Mouse (Mus musculus): ENCODE measurements around the gene Fkrp.

Gene Fkrp

DNA sequence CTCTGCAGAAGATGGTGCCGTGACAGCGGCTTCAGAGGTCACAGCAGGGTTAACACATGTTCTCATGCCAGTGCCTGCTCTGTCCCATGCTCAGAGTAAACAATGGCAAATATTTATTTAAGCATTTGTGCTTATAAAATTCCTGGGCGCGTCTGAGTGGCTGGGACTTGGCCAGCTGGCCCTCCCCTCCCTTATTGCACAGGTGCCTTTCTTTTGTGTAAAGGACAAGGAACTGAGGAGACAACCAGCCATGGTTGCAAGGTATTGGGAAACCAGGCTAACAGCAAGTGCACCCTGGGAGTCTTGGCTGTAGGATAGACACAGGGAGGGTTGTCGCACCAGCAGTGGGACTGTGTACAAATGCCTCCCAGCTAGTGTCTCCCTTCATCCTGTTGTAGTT lies 24.2 kb downstream of the Fkrp start:
- DNase-seq (ENCODE audit: low spot score), result no peak

DNA sequence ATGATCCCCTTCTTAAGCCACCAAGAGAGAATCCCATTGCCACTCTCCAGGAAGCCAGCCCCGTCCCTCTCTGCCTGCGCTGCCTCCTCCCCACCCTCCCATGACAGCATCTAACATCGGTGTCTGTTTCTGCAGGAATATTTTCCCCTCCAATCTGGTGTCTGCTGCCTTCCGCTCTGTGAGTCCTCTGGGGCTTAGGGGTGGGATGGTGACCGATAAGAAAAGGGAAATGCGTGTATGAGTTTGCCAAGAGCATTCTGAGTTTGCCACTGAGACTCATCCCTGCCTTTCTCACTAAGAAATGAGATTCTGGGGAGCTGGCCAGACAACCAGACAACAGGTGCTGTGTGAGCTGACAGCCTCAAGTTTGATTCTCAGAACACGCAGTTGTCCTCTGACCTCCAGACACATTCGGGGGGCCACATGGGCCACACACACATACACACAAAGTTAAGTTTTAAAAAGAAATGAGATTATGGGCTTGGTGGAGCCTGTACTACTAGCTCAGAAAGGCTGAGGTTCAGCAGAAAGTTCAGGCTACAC lies 30.9 kb downstream of the Fkrp start:
- DNase-seq (ENCODE audit: low spot score), result no peak

DNA sequence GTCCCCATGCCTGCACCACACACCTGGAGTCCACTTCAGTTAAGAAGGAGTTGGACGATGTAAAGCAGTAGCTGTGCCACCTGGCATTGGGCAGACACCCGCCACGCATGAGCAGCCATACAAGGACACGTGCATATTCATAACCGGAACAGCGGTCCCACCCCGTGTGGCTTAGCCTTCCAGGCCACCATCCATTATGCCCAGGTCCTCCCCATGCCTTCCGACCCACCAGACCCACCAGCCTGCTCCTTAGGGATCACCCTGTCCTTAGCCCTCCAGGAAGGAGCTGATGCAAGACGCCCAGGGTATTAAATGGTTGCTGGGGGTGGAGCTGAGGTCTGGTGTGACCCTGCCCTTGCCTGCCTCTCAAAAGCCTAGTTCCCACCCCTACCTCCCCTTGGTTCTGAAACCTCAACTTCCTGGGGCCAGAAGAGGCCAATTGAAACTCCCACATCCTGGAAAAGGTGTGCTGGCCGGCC lies 32.0 kb downstream of the Fkrp start:
- no peak for DNase-seq (ENCODE audit: low spot score)

DNA sequence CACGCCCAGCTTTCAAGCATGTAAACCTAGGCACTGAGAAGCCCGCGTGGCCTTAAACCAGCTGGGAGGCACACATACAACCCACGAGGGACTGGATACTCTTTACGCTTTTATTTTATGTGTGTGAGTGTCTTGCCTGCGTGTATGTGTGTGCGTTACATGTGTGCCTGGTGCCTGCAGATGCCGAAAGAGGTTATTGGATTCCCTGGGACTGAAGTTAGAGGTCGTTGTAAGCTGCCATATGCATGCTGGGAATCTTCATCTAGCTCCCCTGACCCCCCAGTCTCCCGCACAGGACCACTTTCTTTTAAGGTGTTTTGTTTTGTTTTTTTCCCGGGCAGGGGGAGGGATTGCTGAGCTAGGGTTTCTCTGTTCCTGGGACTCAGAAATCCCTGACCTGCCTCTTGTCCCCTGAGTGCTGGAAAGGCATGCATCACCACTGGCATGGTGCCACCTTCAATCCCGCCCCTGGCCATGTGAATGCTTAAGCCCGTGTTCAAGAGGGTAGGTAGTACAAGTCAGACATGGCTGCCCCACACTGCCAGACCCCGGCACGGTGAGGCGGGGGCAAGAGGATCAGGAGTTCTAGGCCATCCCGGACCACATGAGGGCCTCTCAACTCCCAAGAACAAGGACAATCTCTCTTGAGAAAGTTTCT lies 32.6 kb downstream of the Fkrp start:
- no peak for DNase-seq (ENCODE audit: low spot score)

DNA sequence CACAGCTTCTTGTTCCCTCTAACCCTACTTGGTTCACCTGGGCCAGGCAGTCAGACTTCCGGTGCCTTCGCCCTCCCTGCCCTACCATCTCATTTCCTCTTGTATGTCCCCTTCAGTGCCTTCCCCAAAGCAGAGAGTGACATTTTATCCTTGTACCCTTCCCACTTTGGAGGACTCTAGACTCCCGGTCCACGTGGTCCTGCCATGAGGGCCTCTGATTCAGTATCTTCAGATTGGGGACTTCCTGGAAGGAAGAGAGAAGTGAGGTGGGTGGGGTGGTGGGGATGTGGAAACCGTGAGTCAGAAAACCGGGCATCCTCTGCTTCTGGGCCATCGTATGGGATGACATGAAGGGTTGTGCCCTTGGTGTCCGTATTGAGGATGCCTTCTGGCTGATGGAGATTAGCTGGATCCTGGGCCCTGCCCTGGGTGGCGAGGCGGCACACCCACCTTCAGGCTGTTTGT lies 33.3 kb downstream of the Fkrp start:
- DNase-seq (ENCODE audit: low spot score), result no peak

DNA sequence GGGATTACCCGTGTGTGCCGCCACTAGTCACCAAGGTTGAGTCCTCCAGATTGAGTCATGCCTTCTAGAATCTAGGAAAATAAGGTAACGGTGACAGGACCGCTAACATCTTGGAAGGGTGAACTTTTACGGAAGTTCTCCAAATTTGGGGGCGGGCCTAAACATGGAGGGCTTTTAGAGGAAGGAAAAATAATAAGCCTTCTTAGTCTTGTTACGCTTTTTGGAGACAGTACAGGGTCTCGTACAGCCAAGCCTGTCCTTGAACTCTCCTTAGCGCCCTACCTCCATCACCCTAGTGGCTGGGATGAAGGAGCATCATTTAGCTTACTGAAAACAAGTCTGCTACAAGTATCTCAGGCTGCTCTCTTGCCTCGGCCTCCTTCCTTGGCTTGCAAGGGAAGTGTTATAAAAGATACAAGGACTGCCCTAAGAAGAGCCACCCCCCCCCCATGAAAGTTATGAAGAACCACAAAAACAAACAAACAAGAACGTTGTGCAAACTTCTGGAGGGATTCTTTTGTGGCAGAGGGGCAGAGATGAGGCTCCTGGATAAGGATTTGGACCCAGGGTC lies 33.9 kb downstream of the Fkrp start:
- no peak for DNase-seq (ENCODE audit: low spot score)

DNA sequence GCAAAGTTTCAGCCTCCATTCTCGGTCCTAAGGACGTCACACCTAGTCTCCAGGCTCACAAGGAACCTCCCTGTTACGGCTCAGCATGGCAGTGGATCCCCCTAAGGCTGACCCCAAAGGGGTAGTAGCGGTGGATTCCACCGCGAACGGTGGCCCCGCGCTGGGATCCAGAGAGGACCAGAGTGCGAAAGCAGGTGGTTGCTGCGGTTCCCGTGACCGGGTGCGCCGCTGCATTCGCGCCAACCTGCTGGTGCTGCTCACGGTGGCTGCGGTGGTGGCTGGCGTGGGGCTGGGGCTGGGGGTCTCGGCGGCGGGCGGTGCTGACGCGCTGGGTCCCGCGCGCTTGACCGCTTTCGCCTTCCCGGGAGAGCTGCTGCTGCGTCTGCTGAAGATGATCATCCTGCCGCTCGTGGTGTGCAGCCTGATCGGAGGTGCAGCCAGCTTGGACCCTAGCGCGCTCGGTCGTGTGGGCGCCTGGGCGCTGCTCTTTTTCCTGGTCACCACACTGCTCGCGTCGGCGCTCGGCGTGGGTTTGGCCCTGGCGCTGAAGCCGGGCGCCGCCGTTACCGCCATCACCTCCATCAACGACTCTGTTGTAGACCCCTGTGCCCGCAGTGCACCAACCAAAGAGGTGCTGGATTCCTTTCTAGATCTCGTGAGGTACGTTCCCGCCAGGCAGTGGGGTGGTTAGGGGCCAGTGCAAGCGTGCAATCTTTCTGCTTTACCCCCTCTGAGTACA lies 34.5 kb downstream of the Fkrp start:
- DNase-seq (ENCODE audit: low spot score), result no peak

DNA sequence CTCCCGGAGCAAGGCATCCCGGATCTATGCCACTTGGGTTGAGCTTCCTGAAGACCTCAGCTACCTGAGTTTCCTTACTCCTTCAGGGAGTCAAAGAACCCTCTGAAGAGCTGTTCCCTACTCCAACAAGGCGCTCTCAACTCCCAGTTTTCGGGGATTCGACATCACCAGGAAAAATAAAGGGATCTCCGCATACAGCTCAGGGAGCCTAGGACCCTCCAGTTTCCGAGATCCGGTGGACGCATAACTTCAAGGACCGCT lies 35.0 kb downstream of the Fkrp start:
- DNase-seq (ENCODE audit: low spot score), result no peak

DNA sequence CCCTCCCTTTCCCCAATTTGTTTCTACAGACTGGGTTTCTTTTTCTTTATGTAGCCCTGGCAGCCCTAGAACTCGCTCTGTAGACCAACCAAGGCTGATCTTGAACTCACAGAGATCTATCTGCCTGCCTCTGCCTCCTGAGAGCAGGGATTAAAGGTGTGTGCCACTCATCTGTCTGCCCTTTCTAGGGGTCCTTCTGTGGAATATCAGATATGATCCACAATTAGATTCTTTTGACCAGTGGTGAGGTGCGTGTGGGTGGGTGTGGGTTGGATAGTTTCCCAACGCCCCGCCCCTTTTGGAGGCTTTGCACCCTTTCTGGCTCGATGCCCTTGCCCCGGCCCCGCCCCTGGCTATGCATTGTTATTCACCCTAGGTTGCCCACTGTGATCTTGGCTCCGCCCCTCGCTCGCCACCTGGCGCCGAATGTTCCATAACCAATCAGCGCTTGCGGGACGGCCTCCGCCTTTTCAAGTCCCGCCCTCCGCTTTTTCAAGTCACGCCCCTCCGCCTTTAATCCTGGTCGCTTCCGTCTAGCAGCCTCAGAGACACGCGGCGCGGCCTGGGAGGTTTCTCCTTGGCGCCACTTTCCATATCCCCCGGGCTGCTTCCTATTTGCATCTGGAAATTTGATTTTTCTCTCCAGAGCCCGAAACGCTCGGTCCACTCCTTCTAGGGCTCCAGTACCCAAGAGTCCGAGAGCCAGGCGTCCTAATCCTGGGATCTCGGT lies 35.5 kb downstream of the Fkrp start, which contains the start of gene Slc1a5:
Gene Slc1a5 (plus strand): TSS at position 516 of the 730 bp plus-strand sequence.
- peak; percentile 53 for DNase-seq (ENCODE audit: low spot score)

DNA sequence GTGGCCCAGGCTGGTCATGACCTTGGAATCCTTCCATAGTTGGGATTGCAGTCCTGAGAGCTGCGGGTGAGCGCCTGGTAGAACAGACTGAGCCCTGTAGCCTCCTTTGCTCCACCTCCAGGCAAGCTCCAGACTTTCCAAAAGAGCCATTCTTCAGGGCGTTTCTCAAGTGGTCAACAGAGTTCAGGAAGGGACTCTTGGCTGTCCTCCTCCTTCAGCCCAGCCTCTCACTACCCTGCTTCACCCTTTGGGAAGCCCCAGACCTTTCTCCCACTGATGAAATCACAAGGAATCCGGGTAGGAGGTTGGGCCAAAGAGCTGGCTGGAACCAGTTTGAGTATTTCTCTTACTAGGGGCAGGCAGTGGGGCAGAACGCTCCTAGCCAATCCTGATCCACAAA lies 36.5 kb downstream of the Fkrp start:
- no peak for DNase-seq (ENCODE audit: low spot score)

DNA sequence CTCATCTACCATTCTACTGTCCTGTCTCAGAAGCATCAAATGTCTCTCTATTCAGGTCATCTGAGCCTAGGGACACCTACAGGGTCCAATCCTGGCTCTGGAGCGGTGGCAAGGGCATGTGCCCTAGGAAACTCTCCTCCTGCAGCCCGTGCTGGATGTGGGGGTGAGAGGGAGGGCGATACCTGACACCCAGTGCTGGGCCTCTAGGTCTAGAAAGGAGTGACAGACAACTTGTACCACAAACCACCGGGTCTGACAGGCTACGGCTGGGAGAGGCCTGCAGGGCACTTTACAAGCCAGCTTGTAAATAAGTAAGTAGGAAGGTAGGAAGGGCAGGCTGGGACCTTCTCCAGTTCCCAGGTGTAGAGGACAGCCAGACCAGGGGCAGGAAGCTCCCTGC lies 40.6 kb downstream of the Fkrp start:
- no peak for DNase-seq (ENCODE audit: low spot score)

DNA sequence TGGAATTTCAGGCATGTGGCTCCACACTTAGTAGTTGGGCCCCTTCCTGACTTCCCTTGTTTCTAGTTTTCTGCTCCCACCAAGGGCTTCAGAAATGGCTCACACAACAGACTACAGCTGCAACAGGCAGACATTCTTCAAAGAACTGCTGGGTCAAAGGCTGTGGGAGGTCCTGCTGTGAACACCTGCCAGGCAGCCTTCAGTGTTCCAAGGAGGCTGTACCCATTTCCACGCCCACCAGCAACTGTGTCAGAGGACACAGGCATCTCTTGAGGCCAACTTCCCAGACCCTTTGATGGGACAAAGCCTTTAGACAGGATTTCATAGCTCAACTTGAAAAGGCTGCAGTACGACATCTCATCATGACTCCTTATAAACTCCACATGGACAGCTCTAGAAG lies 50.1 kb downstream of the Fkrp start:
- no peak for DNase-seq (ENCODE audit: low spot score)

DNA sequence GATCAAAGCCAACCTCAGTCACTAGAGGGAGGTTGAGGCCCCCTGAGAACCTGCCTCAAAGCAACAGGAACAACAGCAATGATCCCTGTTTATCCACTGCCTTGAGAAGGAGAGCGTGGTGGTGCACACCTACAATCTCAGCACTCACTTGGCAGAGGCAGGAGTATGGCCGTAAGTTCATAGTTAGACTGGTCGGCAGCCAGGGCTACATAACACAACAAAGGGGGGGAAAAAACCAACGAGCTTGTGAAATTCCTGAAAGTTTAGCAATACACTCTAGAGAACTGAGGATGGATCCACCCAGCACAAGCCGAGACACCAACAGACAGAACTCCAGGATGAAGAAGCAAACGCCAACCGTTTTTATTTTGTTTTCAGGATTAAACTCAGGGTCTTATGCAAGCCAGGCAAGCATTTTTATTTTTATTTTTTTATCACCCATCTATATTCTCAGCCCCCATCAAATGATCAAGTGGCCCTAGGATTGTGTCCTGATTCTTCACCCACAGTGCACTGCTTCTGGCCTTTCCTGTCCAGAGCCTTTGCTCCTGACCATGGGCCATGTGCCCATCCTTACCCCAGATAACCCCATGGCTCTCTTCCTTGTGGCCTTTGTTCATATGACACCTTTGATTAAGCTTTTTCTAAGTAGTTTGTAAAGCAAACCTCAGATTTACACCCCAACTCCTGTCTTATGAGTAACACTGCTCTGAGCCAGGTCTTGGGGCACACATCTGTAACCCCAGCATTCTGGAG lies 52.9 kb downstream of the Fkrp start:
- DNase-seq (ENCODE audit: low spot score), result no peak

DNA sequence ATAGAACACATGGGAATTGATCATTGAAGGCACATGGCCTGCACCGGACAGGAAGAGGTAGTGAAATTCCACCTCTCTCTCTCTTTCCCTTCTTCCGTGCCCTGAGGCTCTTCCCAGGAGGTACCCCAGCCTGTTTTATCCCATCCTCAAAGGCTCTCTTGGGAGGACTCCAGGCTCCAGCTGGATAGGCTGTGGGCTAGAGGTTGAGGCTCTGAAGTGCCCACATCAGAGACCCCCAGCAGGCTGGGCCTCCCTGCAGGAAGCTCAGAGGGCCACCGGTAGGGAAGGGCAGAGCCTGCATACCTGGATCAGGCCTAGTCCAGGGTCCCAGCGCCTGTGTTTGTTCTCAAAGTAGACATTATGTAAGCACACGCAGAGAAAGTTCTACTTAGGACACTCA lies 54.9 kb downstream of the Fkrp start:
- DNase-seq (ENCODE audit: low spot score), result no peak

DNA sequence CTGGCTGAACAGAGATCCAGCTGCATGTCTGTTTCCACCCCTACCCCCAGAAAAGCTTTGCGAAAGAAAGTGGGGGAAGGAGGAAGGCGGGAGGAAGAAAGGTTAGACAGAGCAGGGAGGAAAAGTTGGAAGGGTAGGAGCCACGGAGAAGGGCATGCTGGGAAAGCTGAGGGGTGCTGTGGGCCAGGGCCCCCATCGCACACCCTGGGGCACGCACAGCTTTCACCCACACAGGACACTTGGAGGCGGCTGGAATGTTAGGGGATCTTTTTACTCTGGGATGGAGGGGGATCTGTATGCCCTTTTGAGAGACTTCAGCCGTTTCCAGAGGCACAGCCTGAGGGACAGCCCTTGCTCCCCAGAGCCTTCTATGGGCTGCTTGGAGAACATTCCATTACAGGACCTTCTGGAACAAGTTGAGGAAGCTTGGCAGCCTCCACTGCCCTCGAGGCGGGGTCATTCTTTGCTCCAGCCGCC lies 55.5 kb downstream of the Fkrp start:
- DNase-seq (ENCODE audit: low spot score), result no peak

DNA sequence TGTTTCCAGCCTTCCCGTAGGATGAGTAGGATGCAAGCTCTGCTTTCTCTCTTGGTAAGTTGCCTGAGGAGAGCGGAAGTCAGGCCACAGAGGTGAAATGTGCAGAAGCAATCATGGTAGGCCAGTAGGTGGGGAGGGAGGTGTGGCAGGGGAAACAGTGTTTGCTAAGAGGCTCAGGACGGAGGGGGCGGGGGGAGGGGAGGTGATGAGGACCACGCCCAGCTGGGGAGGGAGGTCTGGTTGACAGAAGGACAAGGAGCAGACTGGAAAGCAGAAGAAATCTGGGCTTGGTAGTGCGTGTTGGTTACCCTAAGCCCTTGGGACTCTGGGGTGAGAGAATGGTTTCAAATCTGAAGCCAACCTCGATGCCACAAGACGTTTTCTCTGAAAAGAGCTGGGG lies 56.2 kb downstream of the Fkrp start:
- DNase-seq (ENCODE audit: low spot score), result no peak
